Mouse (Mus musculus) liver, postnatal 0 days (tissue): ENCODE measurements around the gene Fam213b. TPM values are rescaled to one million over a fixed set of nuclear protein-coding genes. Genes with fewer than 3 reads are reported as not detected.

ENCODE experiments used
- ATAC-seq: fragments of 200-750 bp; cut with Nextera tagmentation; 2 replicates; pipeline ENCODE4 v1.8.0; 2017; ENCODE audit warnings: mild to moderate bottlenecking, moderate library complexity
- DNase-seq: peaks from one replicate; pipeline ENCODE4 v3.0.0-alpha.2; 2016
- H3K27ac ChIP-seq: fragments of 300-500 bp; sonication (generic); 2 replicates; pipeline ENCODE4 v1.5.1; 2014; ENCODE audit warnings: antibody characterized with exemption, moderate library complexity, mild to moderate bottlenecking, low read depth
- H3K27me3 ChIP-seq: fragments of 300-500 bp; sonication (generic); 2 replicates; pipeline ENCODE4 v1.6.1; 2014; ENCODE audit warnings: low read length, control low read depth, mixed read lengths; ENCODE audit not compliant: insufficient read depth
- H3K36me3 ChIP-seq: fragments of 300-500 bp; sonication (generic); replicated peaks from 2 replicates; pipeline ENCODE4 v1.6.1; 2014; ENCODE audit warnings: mild to moderate bottlenecking, control low read depth, low read length, moderate library complexity, mixed read lengths; ENCODE audit not compliant: insufficient read depth
- H3K4me1 ChIP-seq: fragments of 300-500 bp; sonication (generic); 2 replicates; pipeline ENCODE4 v1.6.1; 2014; ENCODE audit warnings: antibody characterized with exemption, mild to moderate bottlenecking, control low read depth; ENCODE audit not compliant: insufficient read depth
- H3K4me2 ChIP-seq: fragments of 300-500 bp; sonication (generic); 2 replicates; pipeline ENCODE4 v1.6.1; 2014; ENCODE audit warnings: low read depth, mild to moderate bottlenecking, low read length, moderate library complexity, mixed read lengths
- H3K4me3 ChIP-seq: fragments of 300-500 bp; sonication (generic); 2 replicates; pipeline ENCODE4 v1.5.1; 2014; ENCODE audit warnings: low read depth, low read length
- H3K9ac ChIP-seq: fragments of 300-500 bp; sonication (generic); replicated peaks from 2 replicates; pipeline ENCODE4 v1.6.1; 2014; ENCODE audit warnings: mild to moderate bottlenecking, moderate library complexity
- H3K9me3 ChIP-seq: fragments of 300-500 bp; sonication (generic); 2 replicates; pipeline ENCODE4 v1.6.1; 2016; ENCODE audit warnings: mild to moderate bottlenecking, control low read depth, low read length, mixed read lengths
- CTCF ChIP-seq: sonication (generic); IDR thresholded peaks from 2 replicates; pipeline ENCODE4 v1.5.1; 2016; ENCODE audit warnings: antibody characterized with exemption, low read depth
- EP300 ChIP-seq: IDR thresholded peaks from 2 replicates; pipeline ENCODE4 v1.6.1; 2016; ENCODE audit warnings: antibody characterized with exemption, low read depth, mild to moderate bottlenecking
- WGBS: fragments of 180-500 bp; shearing (Covaris S2); extraction: QIAGEN DNeasy Blood & Tissue Kit; methylation state at CpG from one replicate; pipeline ENCODE4 v1.1.7; 2014; ENCODE audit not compliant: insufficient replicate concordance; 5-methylcytosine and 5-hydroxymethylcytosine counted together
- polyA plus RNA-seq: library from polyadenylated mRNA; unstranded; fragments of >200 nt; fragmentation: Nextera tagmentation; extraction: Ambion mirVana; gene quantifications from 2 replicates; pipeline ENCODE4 v1.2.1, GENCODE M21; 2015

Fam213b gene
- polyA plus RNA-seq, 1 experiment from 2014 or later: 5.9 TPM

DNA sequence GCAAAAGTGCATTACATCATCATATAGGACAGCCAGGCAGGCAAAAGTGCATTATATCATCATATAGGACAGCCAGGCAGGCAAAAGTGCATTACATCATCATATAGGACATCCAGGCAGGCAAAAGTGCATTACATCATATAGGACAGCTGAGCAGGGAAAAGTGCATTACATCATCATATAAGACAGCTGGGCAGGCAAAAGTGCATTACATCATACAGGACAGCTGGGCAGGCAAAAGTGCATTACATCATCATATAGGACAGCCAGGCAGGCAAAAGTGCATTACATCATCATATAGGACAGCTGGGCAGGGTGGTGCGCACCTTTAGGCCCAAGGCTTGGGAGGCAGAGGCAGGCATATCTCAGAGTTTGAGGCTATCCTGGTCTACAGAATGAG is 46.2 kb downstream of the Fam213b start:
- ATAC-seq (no peak), DNase-seq (no peak)
- Histone ChIP-seq H3K36me3 (no peaks in the 10 kb centered on the region), H3K27ac (no peak overlapping the region), H3K4me3 (no peak overlapping the region), H3K27me3 (peaks cover 35% of the 10 kb centered on the region), H3K4me2 (no peak overlapping the region), H3K9me3 (no peaks in the 10 kb centered on the region), H3K4me1 (no peaks in the 10 kb centered on the region), H3K9ac (no peak overlapping the region)
- 86% methylated on average over 1 of the region's 1 CpGs for WGBS
- no peak for TF ChIP-seq CTCF
- no peak for TF ChIP-seq EP300

Other genes starting within 250 kb of the Fam213b start
- not detected in 2 replicates for gene Actrt2, start 231.3 kb downstream of the Fam213b start, polyA plus RNA-seq
- gene Ttc34, start 61.7 kb downstream of the Fam213b start, polyA plus RNA-seq: not detected in 2 replicates
- 0.80 and 0.98 TPM in 2 replicates for gene Mmel1, start 29.6 kb downstream of the Fam213b start, polyA plus RNA-seq
- 17.2 and 20.0 TPM in 2 replicates for gene Tnfrsf14, start 29.4 kb upstream of the Fam213b start, polyA plus RNA-seq
- gene Hes5, start 61.8 kb upstream of the Fam213b start, polyA plus RNA-seq: 0.15 and 0.21 TPM in 2 replicates
- gene Pank4, start 65.0 kb upstream of the Fam213b start, polyA plus RNA-seq: 10.9 and 11.4 TPM in 2 replicates
- gene Plch2, start 157.6 kb upstream of the Fam213b start, polyA plus RNA-seq: 0.04 TPM in 1 of 2 replicates, not detected in the other
- gene Pex10, start 167.9 kb upstream of the Fam213b start, polyA plus RNA-seq: 5.9 and 6.8 TPM in 2 replicates
- gene Rer1, start 187.2 kb upstream of the Fam213b start, polyA plus RNA-seq: 111 and 118 TPM in 2 replicates
- gene Morn1, start 187.4 kb upstream of the Fam213b start, polyA plus RNA-seq: 2.2 TPM in 2 replicates